Mouse (Mus musculus) thymus, postnatal 4 days (tissue): ENCODE results near the gene Ripor2.

ENCODE experiments used
- DNase-seq: peaks from one replicate; pipeline ENCODE4 v3.0.0; 2021

The Ripor2 gene

GRCm38 (mm10) chr13:24620439-24620838, 38.5 kb downstream of the Ripor2 start:
- no peak for DNase-seq

GRCm38 (mm10) chr13:24623631-24624030, 41.6 kb downstream of the Ripor2 start:
- no peak for DNase-seq

GRCm38 (mm10) chr13:24625071-24625470, 43.1 kb downstream of the Ripor2 start:
- DNase-seq = peak; percentile 1

GRCm38 (mm10) chr13:24626698-24627436, 44.9 kb downstream of the Ripor2 start:
- no peak for DNase-seq

GRCm38 (mm10) chr13:24628192-24628591, 46.2 kb downstream of the Ripor2 start:
- peak; percentile 3 for DNase-seq

- DNase-seq = peak; percentile 4
These were observed 47.2 kb downstream of the Ripor2 start for GRCm38 (mm10) chr13:24629073-24629621.

- DNase-seq = peak; percentile 2
These were observed 48.4 kb downstream of the Ripor2 start for GRCm38 (mm10) chr13:24630364-24630763.

GRCm38 (mm10) chr13:24632988-24633577, 51.1 kb downstream of the Ripor2 start:
- peak; percentile 8 for DNase-seq

GRCm38 (mm10) chr13:24634346-24635120, 52.5 kb downstream of the Ripor2 start:
- no peak for DNase-seq

- DNase-seq = peak; percentile 84
These were observed 56.6 kb downstream of the Ripor2 start for GRCm38 (mm10) chr13:24638371-24639214.

- DNase-seq = peak; percentile 54
These were observed 57.5 kb downstream of the Ripor2 start for GRCm38 (mm10) chr13:24639215-24640165.

- no peak for DNase-seq
These were observed 58.2 kb downstream of the Ripor2 start for GRCm38 (mm10) chr13:24640166-24640560.

GRCm38 (mm10) chr13:24640836-24641385, 58.9 kb downstream of the Ripor2 start:
- DNase-seq = no peak

GRCm38 (mm10) chr13:24641491-24642430, 59.8 kb downstream of the Ripor2 start:
- DNase-seq = no peak

GRCm38 (mm10) chr13:24645146-24645545, 63.2 kb downstream of the Ripor2 start:
- DNase-seq = peak; percentile 24

GRCm38 (mm10) chr13:24646324-24646723, 64.3 kb downstream of the Ripor2 start:
- no peak for DNase-seq

GRCm38 (mm10) chr13:24647444-24647843, 65.5 kb downstream of the Ripor2 start:
- DNase-seq = no peak

- DNase-seq = no peak
These were observed 66.0 kb downstream of the Ripor2 start for GRCm38 (mm10) chr13:24648027-24648426.

- no peak for DNase-seq
These were observed 66.7 kb downstream of the Ripor2 start for GRCm38 (mm10) chr13:24648668-24649067.

- DNase-seq = no peak
These were observed 67.1 kb downstream of the Ripor2 start for GRCm38 (mm10) chr13:24649099-24649498.
